Mouse (Mus musculus) frontal cortex, adult (tissue): ENCODE results near the gene Esp31.

Experiments
- ATAC-seq: cut with Nextera tagmentation; 2 replicates; pipeline ENCODE4 v1.9.2; 2017; ENCODE audit warnings: mild to moderate bottlenecking, moderate library complexity, mixed read lengths; ENCODE audit not compliant: low TSS enrichment

Esp31 gene

GRCm38 (mm10) chr17:38639147-38639546 is at the start of gene Esp31:
Esp31 (plus strand) TSS chr17:38639447.
- ATAC-seq = no peak
